Mouse (Mus musculus) brain, embryonic 14.5 days (tissue): ENCODE measurements at regions not wholly inside any gene's neighbourhood (a gene's known extent, or its start where the extent isn't known, plus 50 kb on each side); places are given as distances from the start of the nearest gene placed in this dataset.

Experiments used
- CTCF ChIP-seq: fragments of 200-500 bp; IDR thresholded peaks from 2 replicates; pipeline ENCODE4 v1.5.1; 2012; ENCODE audit warnings: inconsistent platforms, mild to moderate bottlenecking, moderate library complexity, borderline replicate concordance; ENCODE audit not compliant: insufficient read depth, insufficient read length; ENCODE audit errors: extremely low read depth
- POLR2A ChIP-seq: fragments of 200-500 bp; IDR thresholded peaks from 2 replicates; pipeline ENCODE4 v1.6.1; 2012; ENCODE audit warnings: mild to moderate bottlenecking, inconsistent platforms, borderline replicate concordance; ENCODE audit not compliant: poor library complexity, insufficient read depth, insufficient read length, severe bottlenecking; ENCODE audit errors: extremely low read depth

DNA sequence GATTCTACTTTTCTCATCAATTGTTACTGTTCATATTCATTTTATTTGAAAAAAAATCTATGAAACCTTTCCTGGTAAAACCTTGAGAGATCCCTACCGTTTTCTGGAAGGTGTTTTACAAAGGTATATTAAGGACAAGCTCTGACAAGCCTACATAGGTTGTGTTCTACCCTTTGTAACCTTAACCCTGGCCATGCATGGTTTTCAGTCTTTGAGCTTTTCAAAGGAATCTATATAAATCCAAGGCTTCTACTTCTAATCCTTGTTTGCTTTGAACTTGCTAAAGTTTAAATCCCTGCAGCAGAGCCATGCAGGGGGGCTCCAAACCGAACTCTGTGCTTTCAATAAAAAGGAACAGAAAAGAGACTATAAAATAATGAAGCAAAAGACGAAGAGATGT lies 564.5 kb downstream of the Slitrk6 start:
- TF ChIP-seq CTCF (no peak), POLR2A (no peak)
